Mouse (Mus musculus) monocyte, adult 5-6 weeks (primary cell): ENCODE results near the gene Olfr828. TPM values are rescaled to one million over a fixed set of nuclear protein-coding genes. Genes with fewer than 3 reads are reported as not detected.

Experiments used
- ATAC-seq: fragments of 153-309, 156-312 bp; replicated peaks from 2 replicates; pipeline ENCODE4 v1.8.0; 2017; ENCODE audit warnings: mild to moderate bottlenecking; ENCODE audit not compliant: low TSS enrichment, insufficient number of reproducible peaks, severe bottlenecking, poor library complexity, low FRiP score
- total RNA-seq: library from RNA; stranded (forward); fragments of 200-1000, 200-491, 200-594 nt; gene quantifications from 3 replicates; pipeline ENCODE4 v1.2.3, GENCODE M21; 2017

The Olfr828 gene
- not detected in 3 replicates for total RNA-seq

DNA sequence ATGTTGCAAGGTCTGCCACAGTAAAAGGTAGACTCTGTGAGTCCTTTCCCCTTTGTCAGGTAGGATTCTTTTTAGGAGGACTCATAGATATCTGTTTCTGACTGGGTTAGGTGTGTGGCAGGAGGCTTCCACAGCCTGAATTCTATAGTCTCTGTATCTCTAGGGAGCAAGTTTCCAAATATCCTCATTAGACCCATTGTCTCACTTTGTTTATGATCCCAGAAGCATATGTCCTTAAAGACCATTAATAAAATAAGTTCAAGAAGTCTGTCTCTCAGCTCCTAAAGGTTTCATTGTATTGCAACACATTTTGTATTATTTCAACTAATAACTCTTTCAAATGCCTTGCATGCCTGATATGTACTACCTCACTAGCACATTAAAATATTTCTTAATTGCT lies at the start of gene Olfr828:
Olfr828 (minus strand) TSS at position 101 of the 400 bp plus-strand sequence.
- ATAC-seq = no peak

DNA sequence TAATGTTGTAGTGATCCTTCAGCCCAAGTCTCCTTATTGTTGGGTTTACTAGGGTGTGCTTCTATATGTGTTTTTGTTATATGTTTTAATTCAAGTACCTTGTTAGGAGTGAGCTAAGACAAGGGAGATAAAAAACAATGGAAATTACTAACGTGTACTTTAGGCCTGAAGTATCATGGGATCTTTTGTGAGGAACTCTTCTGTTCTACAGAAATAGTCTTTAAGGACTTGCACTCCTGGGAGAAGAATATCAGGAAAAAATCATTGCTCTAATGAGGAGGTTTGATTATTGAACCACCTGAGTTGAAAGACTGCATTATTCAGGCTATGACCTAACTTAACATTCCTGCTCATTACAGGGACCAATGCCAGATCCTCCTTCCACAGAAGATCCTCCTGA lies 35.3 kb upstream of the Olfr828 start, which contains the start of gene Olfr829:
Olfr829 (plus strand) TSS at position 301 of the 400 bp plus-strand sequence.
- no peak for ATAC-seq

DNA sequence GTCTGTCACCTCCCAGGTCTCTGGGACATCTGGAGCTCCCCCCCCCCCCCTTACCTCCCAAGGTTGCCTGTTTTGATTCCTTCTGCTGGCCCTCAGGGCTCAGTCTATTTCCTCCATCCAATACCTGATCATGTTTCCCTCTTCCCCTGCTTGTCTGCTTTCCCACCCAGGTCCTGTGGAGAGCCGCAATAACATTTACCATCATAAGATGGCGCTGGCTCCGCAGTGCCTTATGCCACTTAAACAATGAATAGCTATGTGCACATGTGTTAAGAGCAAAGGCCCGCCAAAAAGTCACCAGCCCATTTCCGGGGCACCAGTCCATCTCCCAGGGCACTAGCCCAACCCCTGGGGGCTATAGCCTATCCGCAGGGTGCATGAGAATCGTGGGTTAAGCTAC lies 34.0 kb downstream of the Olfr828 start:
- no peak for ATAC-seq

DNA sequence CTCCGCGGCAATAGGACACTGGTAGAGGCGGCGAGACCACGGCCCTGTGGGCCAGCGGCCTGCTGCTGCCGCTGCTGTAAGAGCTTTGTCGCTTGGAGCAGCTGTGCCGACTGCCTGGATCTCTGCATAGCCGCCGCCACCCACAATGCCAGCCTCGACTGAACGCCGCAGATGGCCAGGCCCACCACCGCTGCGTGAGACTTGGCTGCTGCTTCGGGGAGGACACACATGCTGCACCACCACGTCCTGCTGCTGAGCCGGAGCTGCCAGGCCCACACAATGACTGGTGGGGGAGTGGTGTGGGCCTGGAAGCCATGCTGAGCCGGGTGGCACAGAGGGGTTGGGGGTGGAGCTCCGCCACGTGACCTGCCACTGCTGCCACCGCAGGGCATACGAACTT lies 39.9 kb downstream of the Olfr828 start:
- no peak for ATAC-seq

DNA sequence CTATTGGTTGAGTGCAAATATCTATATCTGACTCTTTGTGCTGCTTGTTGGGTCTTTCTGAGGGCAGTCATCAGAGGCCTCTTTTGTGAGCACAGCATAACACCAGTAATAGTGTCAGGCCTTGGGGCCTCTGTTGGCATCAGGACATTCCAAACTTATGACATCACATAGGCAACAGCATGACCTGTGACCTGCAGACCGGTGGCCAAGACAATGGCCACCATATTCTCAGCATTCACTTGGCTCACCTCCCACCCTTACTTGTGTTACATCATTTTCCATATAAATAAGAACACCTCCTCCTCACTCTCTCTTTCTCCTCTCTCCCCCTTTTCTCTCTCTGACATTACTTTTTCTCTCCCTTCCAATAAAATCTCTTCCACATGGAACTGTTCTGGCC lies 40.3 kb downstream of the Olfr828 start:
- no peak for ATAC-seq

Other genes starting within 250 kb of the Olfr828 start
- under 0.01 TPM in 1 of 3 replicates, not detected in the others for gene Muc16, start 145.0 kb downstream of the Olfr828 start, total RNA-seq
- gene Olfr24, start 55.5 kb downstream of the Olfr828 start, total RNA-seq = not detected in 3 replicates
- not detected in 3 replicates for gene Olfr829, start 35.4 kb upstream of the Olfr828 start, total RNA-seq
- gene Olfr830, start 55.2 kb upstream of the Olfr828 start, total RNA-seq = not detected in 3 replicates
- not detected in 3 replicates for gene Olfr832, start 117.6 kb upstream of the Olfr828 start, total RNA-seq
- not detected in 3 replicates for gene Olfr834, start 168.5 kb upstream of the Olfr828 start, total RNA-seq
- gene Olfr835, start 213.2 kb upstream of the Olfr828 start, total RNA-seq = not detected in 3 replicates